Mouse (Mus musculus) liver, adult 2 months (tissue): Measurements from ENCODE around the gene Pnp2. TPM values are rescaled to one million over a fixed set of nuclear protein-coding genes. Genes with fewer than 3 reads are reported as not detected.

Source experiments
- DNase-seq: peaks from one replicate; pipeline ENCODE4 v3.0.0-alpha.2; 2011; ENCODE audit warnings: low read depth, low spot score; ENCODE audit errors: extremely low read depth
- H3K27ac ChIP-seq: fragments of 200-500 bp; replicated peaks from 2 replicates; pipeline ENCODE4 v1.5.1; 2012; ENCODE audit warnings: low read depth, mild to moderate bottlenecking, control low read depth, inconsistent platforms, low read length; ENCODE audit not compliant: insufficient read depth
- H3K27me3 ChIP-seq: fragments of 200-500 bp; 2 replicates; pipeline ENCODE4 v1.6.1; 2012; ENCODE audit warnings: mild to moderate bottlenecking, moderate library complexity, low read length, inconsistent platforms; ENCODE audit not compliant: control insufficient read depth, insufficient read depth
- H3K36me3 ChIP-seq: fragments of 200-500 bp; 2 replicates; pipeline ENCODE4 v1.6.1; 2012; ENCODE audit warnings: low read length, inconsistent platforms; ENCODE audit not compliant: control insufficient read depth, insufficient read depth
- H3K4me1 ChIP-seq: fragments of 200-500 bp; 2 replicates; pipeline ENCODE4 v1.6.1; 2011; ENCODE audit warnings: low read length; ENCODE audit not compliant: control insufficient read depth, insufficient read depth
- H3K4me3 ChIP-seq: fragments of 200-500 bp; 2 replicates; pipeline ENCODE4 v1.5.1; 2011; ENCODE audit warnings: low read depth, mild to moderate bottlenecking, control low read depth, low read length, moderate library complexity; ENCODE audit not compliant: insufficient read depth
- H3K79me2 ChIP-seq: fragments of 200-500 bp; 2 replicates; pipeline ENCODE4 v1.6.1; 2012; ENCODE audit warnings: inconsistent platforms, mild to moderate bottlenecking, low read length, moderate library complexity; ENCODE audit not compliant: control insufficient read depth, insufficient read depth
- H3K9ac ChIP-seq: fragments of 200-500 bp; 2 replicates; pipeline ENCODE4 v1.6.1; 2012; ENCODE audit warnings: low read depth, mild to moderate bottlenecking, control low read depth, inconsistent platforms, low read length
- CTCF ChIP-seq: fragments of 200-500 bp; IDR thresholded peaks from 2 replicates; pipeline ENCODE4 v1.5.1; 2011; ENCODE audit warnings: low read depth, low read length, control low read depth
- POLR2A ChIP-seq: fragments of 200-500 bp; IDR thresholded peaks from 2 replicates; pipeline ENCODE4 v1.6.1; 2011; ENCODE audit warnings: low read length, control low read depth; ENCODE audit not compliant: insufficient read depth; ENCODE audit errors: extremely low read depth
- WGBS: fragments of 180-500 bp; shearing (Covaris S2); methylation state at CpG from one replicate; pipeline ENCODE4 v1.1.7; 2018; 5-methylcytosine and 5-hydroxymethylcytosine counted together
- polyA plus RNA-seq: library from polyadenylated mRNA; depleted of rRNA; stranded (reverse); fragments of >200 nt; gene quantifications from 2 replicates; pipeline ENCODE4 v1.2.3, GENCODE M21; 2012
- total RNA-seq: library from RNA; depleted of rRNA; stranded (reverse); fragments of >200 nt; gene quantifications from 2 replicates; pipeline ENCODE4 v1.2.3, GENCODE M21; 2014

Gene Pnp2
- total and polyA plus RNA-seq, 2 experiments: 1.1 TPM; not detected in 1

DNA sequence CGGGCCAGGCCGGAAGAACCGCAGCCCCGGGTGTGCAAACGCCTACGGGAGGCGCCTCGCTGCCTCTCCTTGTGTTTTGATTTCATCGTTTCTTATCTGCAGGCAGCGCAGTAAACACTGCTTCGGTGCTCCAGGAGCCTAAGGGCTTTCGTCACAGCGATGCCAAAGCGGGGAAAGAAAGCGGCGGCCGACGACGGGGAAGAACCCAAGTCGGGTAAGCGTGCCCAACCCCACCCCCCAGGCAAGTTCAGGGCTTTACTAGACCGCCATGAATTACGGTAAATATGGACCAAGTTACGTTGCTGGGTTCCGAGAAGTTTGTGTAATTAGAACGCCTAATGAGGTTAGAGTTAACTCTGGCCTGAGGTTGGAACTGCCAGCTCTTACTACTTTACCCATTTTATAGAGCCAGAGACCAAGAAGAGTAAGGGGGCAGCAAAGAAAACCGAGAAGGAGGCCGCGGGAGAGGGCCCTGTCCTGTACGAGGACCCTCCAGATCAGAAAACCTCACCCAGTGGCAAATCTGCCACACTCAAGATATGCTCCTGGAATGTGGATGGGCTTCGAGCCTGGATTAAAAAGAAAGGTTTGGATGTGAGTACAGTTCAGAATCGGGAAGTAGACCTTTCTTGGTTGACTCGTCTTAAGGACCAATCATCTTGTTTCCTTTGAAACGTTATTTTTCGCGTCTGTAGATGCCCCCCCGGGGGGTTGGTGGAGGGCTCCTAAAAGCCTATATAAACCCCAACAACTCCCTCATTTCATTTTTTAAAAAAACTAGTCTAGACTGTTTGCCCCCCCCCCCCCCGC lies 30.5 kb upstream of the Pnp2 start:
- H3K4me3 ChIP-seq: peak overlapping the region; percentile 64
- no peaks in the 10 kb centered on the region; the same call in 1 of the 2 replicates for H3K79me2 ChIP-seq
- peak overlapping the region; percentile 71 for H3K9ac ChIP-seq
- H3K36me3 ChIP-seq: peaks cover 29% of the 10 kb centered on the region
- WGBS: 2% methylated on average over 38 of the region's 38 CpGs
- DNase-seq: peak; percentile 31
- H3K27ac ChIP-seq: peak overlapping the region; percentile 32
- H3K4me1 ChIP-seq: peaks cover 5% of the 10 kb centered on the region
- no peak for TF ChIP-seq POLR2A
- TF ChIP-seq CTCF: no peak
- no peaks in the 10 kb centered on the region for H3K27me3 ChIP-seq

DNA sequence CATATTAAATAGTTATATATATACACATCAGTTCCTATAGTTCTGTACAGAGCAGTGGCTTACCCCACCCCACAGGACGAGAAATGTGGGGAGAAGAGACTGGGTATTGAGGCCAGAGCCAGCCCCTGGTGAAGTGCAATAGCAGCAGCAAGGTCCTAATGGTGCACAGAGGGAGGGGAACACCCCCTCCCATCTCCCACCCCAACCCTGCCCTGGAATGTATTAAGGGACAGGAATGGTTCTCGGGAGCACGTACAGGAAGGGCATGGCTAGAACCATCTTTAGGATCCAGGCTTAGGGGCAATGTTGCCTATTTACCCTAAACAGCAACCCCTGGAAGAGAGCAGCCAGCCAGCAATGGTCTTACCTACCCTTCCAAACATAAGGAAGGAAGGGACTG lies 28.4 kb upstream of the Pnp2 start:
- no peaks in the 10 kb centered on the region for H3K27me3 ChIP-seq
- no peak overlapping the region for H3K9ac ChIP-seq
- H3K4me3 ChIP-seq: no peak overlapping the region
- H3K27ac ChIP-seq: no peak overlapping the region
- no peak for DNase-seq
- peaks cover 9% of the 10 kb centered on the region for H3K4me1 ChIP-seq
- WGBS: 81% methylated on average over 3 of the region's 3 CpGs
- TF ChIP-seq CTCF (no peak), POLR2A (no peak)
- no peaks in the 10 kb centered on the region; the same call in 1 of the 2 replicates for H3K79me2 ChIP-seq
- peaks cover 29% of the 10 kb centered on the region for H3K36me3 ChIP-seq

DNA sequence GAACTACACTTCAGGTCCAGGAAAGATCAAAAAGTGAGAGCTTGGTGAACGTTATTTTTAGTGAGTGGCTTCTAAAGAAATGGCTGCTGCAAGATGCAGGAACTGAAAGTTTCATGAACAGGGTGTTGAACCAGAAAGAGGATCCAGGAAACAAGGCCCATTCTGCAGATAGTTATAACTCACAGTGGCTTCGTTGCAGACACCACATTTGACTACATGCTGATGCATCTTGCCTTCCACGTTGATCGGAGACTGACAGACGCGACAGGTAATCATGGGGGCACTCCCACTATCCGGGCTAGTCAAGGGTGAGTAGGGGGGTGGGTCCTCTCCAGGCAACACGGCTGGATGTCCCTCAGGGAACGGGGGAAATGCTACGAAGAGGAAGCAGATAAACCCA lies 25.8 kb upstream of the Pnp2 start:
- H3K36me3 ChIP-seq: peaks cover 29% of the 10 kb centered on the region
- peak; percentile 18 for DNase-seq
- H3K27me3 ChIP-seq: no peaks in the 10 kb centered on the region
- WGBS: 7% methylated on average over 10 of the region's 10 CpGs
- H3K27ac ChIP-seq: peak overlapping the region; percentile 80
- no peak for TF ChIP-seq CTCF
- TF ChIP-seq POLR2A: no peak
- H3K9ac ChIP-seq: peak overlapping the region; percentile 83
- peaks cover 9% of the 10 kb centered on the region for H3K4me1 ChIP-seq
- H3K79me2 ChIP-seq: no peaks in the 10 kb centered on the region; the same call in 1 of the 2 replicates
- peak overlapping the region; percentile 68 for H3K4me3 ChIP-seq

DNA sequence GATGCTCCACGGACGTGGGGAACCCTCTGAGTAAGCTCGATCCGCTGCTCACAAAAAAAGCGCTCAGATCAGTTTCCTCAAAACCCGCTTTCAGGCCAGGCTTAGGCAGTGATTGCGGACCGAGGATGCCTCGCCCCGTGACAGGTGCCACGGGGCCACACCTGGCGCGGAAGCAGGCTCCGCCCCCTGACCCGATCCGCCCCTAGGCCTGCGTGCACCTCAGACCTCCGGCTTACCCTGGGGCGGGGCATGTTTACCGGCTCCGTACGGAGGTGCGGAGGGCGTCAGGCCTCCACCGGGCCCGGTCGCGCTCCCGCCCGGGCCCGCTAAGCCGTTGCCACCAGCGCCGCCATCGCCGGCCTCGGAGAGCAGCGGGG lies 25.4 kb upstream of the Pnp2 start:
- Histone ChIP-seq H3K9ac (peak overlapping the region; percentile 83), H3K4me1 (peaks cover 9% of the 10 kb centered on the region), H3K27ac (peak overlapping the region; percentile 80), H3K4me3 (peak overlapping the region; percentile 68), H3K27me3 (no peaks in the 10 kb centered on the region), H3K36me3 (peaks cover 29% of the 10 kb centered on the region), H3K79me2 (no peaks in the 10 kb centered on the region; the same call in 1 of the 2 replicates)
- peak; percentile 69 for DNase-seq
- no peak for TF ChIP-seq POLR2A
- TF ChIP-seq CTCF: no peak
- WGBS: under 1% methylated on average over 38 of the region's 38 CpGs

DNA sequence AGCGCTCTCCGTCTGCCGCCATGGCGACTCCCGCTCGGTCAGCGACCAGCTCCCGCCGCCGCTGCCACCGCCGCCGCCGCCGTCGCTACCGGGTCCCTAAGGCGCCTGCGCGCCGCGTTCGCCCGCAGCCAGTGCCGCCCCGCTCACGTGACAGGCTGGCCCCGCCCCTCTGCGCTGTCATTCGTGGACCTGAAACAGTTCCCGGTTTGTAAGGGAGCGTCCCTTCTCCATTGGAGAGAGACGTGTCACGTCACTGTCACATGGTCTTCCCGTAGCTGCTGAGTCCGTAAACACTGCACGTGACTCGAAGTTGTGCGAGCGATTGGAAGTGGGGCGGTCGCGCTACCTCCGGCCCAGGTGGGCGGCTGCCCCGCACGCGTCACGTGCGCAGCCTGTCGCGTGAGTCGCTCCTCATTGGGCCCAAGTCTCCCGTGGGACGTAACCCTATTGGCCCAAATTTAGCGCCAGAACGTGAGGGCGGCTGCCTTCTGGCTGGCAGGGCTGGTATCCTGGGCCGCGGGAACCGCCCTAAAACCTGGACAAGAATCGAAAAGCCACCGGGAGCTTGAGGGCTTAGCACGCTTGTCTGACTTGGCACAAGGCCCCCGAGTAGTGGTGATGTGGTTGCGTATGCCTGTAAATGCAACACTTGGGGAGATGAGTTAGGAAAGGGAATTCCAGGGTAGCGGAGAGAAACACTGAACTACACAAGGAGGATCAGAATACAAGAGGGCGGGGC lies 24.9 kb upstream of the Pnp2 start, which contains the start of the genes Pip4p1 and Pnp:
TSS of gene Pip4p1 (minus strand) at position 103 of the 739 bp plus-strand sequence.
TSS of gene Pnp (plus strand) at position 329 of the 739 bp plus-strand sequence.
- Histone ChIP-seq H3K4me3 (peak within 1 kb of the TSS; percentile 68), H3K4me1 (peaks cover 9% of the 10 kb centered on the region), H3K27me3 (no peaks in the 10 kb centered on the region), H3K27ac (peak within 1 kb of the TSS; percentile 80), H3K36me3 (peaks cover 29% of the 10 kb centered on the region), H3K9ac (peak within 1 kb of the TSS; percentile 83), H3K79me2 (no peaks in the 10 kb centered on the region; the same call in 1 of the 2 replicates)
- TF ChIP-seq POLR2A (peak; percentile 65; the same call in 1 of the 2 replicates), CTCF (no peak)
- WGBS: under 1% methylated on average over 68 of the region's 68 CpGs
- DNase-seq: peak; percentile 99
